Mouse (Mus musculus) liver, postnatal 0 days (tissue): ENCODE data around the gene Mllt1. TPM values are rescaled to one million over a fixed set of nuclear protein-coding genes. Genes with fewer than 3 reads are reported as not detected.

Experiments used
- ATAC-seq: fragments of 200-750 bp; cut with Nextera tagmentation; 2 replicates; pipeline ENCODE4 v1.8.0; 2017; ENCODE audit warnings: mild to moderate bottlenecking, moderate library complexity
- DNase-seq: peaks from one replicate; pipeline ENCODE4 v3.0.0-alpha.2; 2016
- H3K27ac ChIP-seq: fragments of 300-500 bp; sonication (generic); 2 replicates; pipeline ENCODE4 v1.5.1; 2014; ENCODE audit warnings: antibody characterized with exemption, moderate library complexity, mild to moderate bottlenecking, low read depth
- H3K27me3 ChIP-seq: fragments of 300-500 bp; sonication (generic); 2 replicates; pipeline ENCODE4 v1.6.1; 2014; ENCODE audit warnings: low read length, control low read depth, mixed read lengths; ENCODE audit not compliant: insufficient read depth
- H3K36me3 ChIP-seq: fragments of 300-500 bp; sonication (generic); replicated peaks from 2 replicates; pipeline ENCODE4 v1.6.1; 2014; ENCODE audit warnings: mild to moderate bottlenecking, control low read depth, low read length, moderate library complexity, mixed read lengths; ENCODE audit not compliant: insufficient read depth
- H3K4me1 ChIP-seq: fragments of 300-500 bp; sonication (generic); 2 replicates; pipeline ENCODE4 v1.6.1; 2014; ENCODE audit warnings: antibody characterized with exemption, mild to moderate bottlenecking, control low read depth; ENCODE audit not compliant: insufficient read depth
- H3K4me2 ChIP-seq: fragments of 300-500 bp; sonication (generic); 2 replicates; pipeline ENCODE4 v1.6.1; 2014; ENCODE audit warnings: low read depth, mild to moderate bottlenecking, low read length, moderate library complexity, mixed read lengths
- H3K4me3 ChIP-seq: fragments of 300-500 bp; sonication (generic); 2 replicates; pipeline ENCODE4 v1.5.1; 2014; ENCODE audit warnings: low read depth, low read length
- H3K9ac ChIP-seq: fragments of 300-500 bp; sonication (generic); replicated peaks from 2 replicates; pipeline ENCODE4 v1.6.1; 2014; ENCODE audit warnings: mild to moderate bottlenecking, moderate library complexity
- H3K9me3 ChIP-seq: fragments of 300-500 bp; sonication (generic); 2 replicates; pipeline ENCODE4 v1.6.1; 2016; ENCODE audit warnings: mild to moderate bottlenecking, control low read depth, low read length, mixed read lengths
- CTCF ChIP-seq: sonication (generic); IDR thresholded peaks from 2 replicates; pipeline ENCODE4 v1.5.1; 2016; ENCODE audit warnings: antibody characterized with exemption, low read depth
- EP300 ChIP-seq: IDR thresholded peaks from 2 replicates; pipeline ENCODE4 v1.6.1; 2016; ENCODE audit warnings: antibody characterized with exemption, low read depth, mild to moderate bottlenecking
- WGBS: fragments of 180-500 bp; shearing (Covaris S2); extraction: QIAGEN DNeasy Blood & Tissue Kit; methylation state at CpG from one replicate; pipeline ENCODE4 v1.1.7; 2014; ENCODE audit not compliant: insufficient replicate concordance; 5-methylcytosine and 5-hydroxymethylcytosine counted together
- polyA plus RNA-seq: library from polyadenylated mRNA; unstranded; fragments of >200 nt; fragmentation: Nextera tagmentation; extraction: Ambion mirVana; gene quantifications from 2 replicates; pipeline ENCODE4 v1.2.1, GENCODE M21; 2015

The Mllt1 gene
- polyA plus RNA-seq, 1 experiment from 2014 or later, result 4.6 TPM

DNA sequence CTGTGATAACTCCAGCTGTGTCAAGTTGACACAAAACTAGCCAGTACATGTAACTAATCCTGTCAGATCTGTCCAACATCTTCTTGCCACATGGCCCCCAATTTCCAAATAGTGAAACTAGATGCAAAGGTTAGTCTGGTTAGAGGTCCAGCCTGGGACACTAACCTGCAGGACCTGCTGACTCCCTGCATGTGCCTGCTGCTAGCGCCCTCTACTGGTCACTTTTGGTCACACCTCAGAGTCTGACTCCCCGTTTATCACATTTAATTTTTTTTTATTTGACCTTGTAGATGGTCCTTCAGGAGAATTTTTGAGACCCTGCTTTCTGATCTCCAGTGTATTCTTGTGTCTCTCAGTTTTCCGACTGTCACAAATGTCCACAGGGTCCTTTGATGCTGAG lies 15.7 kb upstream of the Mllt1 start:
- 19% methylated on average over 3 of the region's 3 CpGs for WGBS
- no peaks in the 10 kb centered on the region for H3K9me3 ChIP-seq
- no peak overlapping the region for H3K4me2 ChIP-seq
- DNase-seq, result peak; percentile 74
- no peak overlapping the region for H3K9ac ChIP-seq
- H3K4me3 ChIP-seq, result no peak overlapping the region
- no peaks in the 10 kb centered on the region for H3K36me3 ChIP-seq
- H3K27me3 ChIP-seq, result no peaks in the 10 kb centered on the region
- TF ChIP-seq CTCF, result peak; percentile 89
- no peak for TF ChIP-seq EP300
- H3K27ac ChIP-seq, result no peak overlapping the region
- ATAC-seq, result peak; percentile 73
- H3K4me1 ChIP-seq, result no peaks in the 10 kb centered on the region

GRCm38 (mm10) chr17:56938751-56939150 lies 3.5 kb upstream of the Mllt1 start:
- ATAC-seq (no peak), DNase-seq (peak; percentile 7)
- H3K4me2 ChIP-seq, result no peak overlapping the region
- no peak overlapping the region for H3K9ac ChIP-seq
- H3K36me3 ChIP-seq, result no peaks in the 10 kb centered on the region
- TF ChIP-seq EP300 (no peak), CTCF (no peak)
- H3K27me3 ChIP-seq, result no peaks in the 10 kb centered on the region
- no peaks in the 10 kb centered on the region for H3K9me3 ChIP-seq
- H3K4me1 ChIP-seq, result peaks cover 13% of the 10 kb centered on the region
- no peak overlapping the region for H3K4me3 ChIP-seq
- 77% methylated on average over 4 of the region's 4 CpGs for WGBS
- no peak overlapping the region for H3K27ac ChIP-seq

DNA sequence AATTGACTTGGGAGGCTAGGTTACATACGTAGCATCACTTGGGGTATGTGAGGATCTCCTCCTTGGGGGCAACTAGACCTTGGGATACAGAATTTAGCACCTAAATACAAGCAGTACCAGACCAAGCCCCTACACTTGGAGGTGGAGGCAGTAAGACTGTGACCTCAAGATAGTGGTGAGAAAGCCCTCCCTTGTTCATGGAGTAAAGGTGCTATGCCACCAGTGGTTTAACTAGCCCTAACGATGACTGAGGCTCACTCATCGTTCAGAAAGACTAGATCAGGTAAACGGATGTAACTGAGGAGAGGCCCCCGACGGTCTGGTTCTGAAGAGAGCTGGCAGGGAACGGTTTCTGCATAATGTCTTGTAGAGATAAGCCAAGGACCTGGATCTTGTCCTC lies 1.5 kb upstream of the Mllt1 start:
- no peak for TF ChIP-seq EP300
- no peak for TF ChIP-seq CTCF
- Histone ChIP-seq H3K9me3 (no peaks in the 10 kb centered on the region), H3K4me3 (no peak overlapping the region), H3K27ac (no peak overlapping the region), H3K36me3 (no peaks in the 10 kb centered on the region), H3K9ac (no peak overlapping the region), H3K4me1 (peaks cover 15% of the 10 kb centered on the region), H3K27me3 (no peaks in the 10 kb centered on the region), H3K4me2 (no peak overlapping the region)
- no peak for DNase-seq
- 80% methylated on average over 7 of the region's 7 CpGs for WGBS
- no peak for ATAC-seq

- Histone ChIP-seq H3K36me3 (no peaks in the 10 kb centered on the region), H3K9ac (peak overlapping the region; percentile 92), H3K27me3 (no peaks in the 10 kb centered on the region), H3K4me3 (peak overlapping the region; percentile 91), H3K9me3 (no peaks in the 10 kb centered on the region), H3K4me2 (peak overlapping the region; percentile 100), H3K27ac (peak overlapping the region; percentile 76), H3K4me1 (peaks cover 25% of the 10 kb centered on the region)
- DNase-seq, result no peak
- WGBS, result 6% methylated on average over 21 of the region's 45 CpGs
- no peak for TF ChIP-seq EP300
- no peak for TF ChIP-seq CTCF
- peak; percentile 61 for ATAC-seq
Measured at GRCm38 (mm10) chr17:56934545-56935330, 477 bp downstream of the Mllt1 start.

- TF ChIP-seq CTCF (no peak), EP300 (no peak)
- Histone ChIP-seq H3K27me3 (no peaks in the 10 kb centered on the region), H3K9me3 (no peaks in the 10 kb centered on the region), H3K36me3 (no peaks in the 10 kb centered on the region), H3K9ac (no peak overlapping the region), H3K27ac (no peak overlapping the region), H3K4me1 (peaks cover 33% of the 10 kb centered on the region), H3K4me2 (no peak overlapping the region), H3K4me3 (no peak overlapping the region)
- WGBS, result 82% methylated on average over 2 of the region's 2 CpGs
- DNase-seq (no peak), ATAC-seq (no peak)
Measured at GRCm38 (mm10) chr17:56933395-56933794, 1.8 kb downstream of the Mllt1 start.

- no peaks in the 10 kb centered on the region for H3K27me3 ChIP-seq
- DNase-seq (peak; percentile 63), ATAC-seq (peak; percentile 82)
- peak overlapping the region; percentile 44; the same call in 1 of the 2 replicates for H3K27ac ChIP-seq
- no peak overlapping the region for H3K4me2 ChIP-seq
- peaks cover 30% of the 10 kb centered on the region for H3K4me1 ChIP-seq
- WGBS, result 38% methylated on average over 8 of the region's 8 CpGs
- no peak overlapping the region for H3K4me3 ChIP-seq
- H3K36me3 ChIP-seq, result no peaks in the 10 kb centered on the region; the same call in 1 of the 2 replicates
- H3K9me3 ChIP-seq, result no peaks in the 10 kb centered on the region
- no peak overlapping the region; the same call in 1 of the 2 replicates for H3K9ac ChIP-seq
- TF ChIP-seq CTCF (no peak), EP300 (no peak)
Measured at GRCm38 (mm10) chr17:56930026-56930425, 5.2 kb downstream of the Mllt1 start.
